Mouse (Mus musculus) Muller cell, postnatal 12 days (primary cell): ENCODE measurements at regions not wholly inside any gene's neighbourhood (a gene's known extent, or its start where the extent isn't known, plus 50 kb on each side); places are given as distances from the start of the nearest gene placed in this dataset.

Experiments
- DNase-seq: peaks from one replicate; pipeline ENCODE4 v3.0.0-alpha.2; 2015; ENCODE audit errors: inconsistent ontology term

DNA sequence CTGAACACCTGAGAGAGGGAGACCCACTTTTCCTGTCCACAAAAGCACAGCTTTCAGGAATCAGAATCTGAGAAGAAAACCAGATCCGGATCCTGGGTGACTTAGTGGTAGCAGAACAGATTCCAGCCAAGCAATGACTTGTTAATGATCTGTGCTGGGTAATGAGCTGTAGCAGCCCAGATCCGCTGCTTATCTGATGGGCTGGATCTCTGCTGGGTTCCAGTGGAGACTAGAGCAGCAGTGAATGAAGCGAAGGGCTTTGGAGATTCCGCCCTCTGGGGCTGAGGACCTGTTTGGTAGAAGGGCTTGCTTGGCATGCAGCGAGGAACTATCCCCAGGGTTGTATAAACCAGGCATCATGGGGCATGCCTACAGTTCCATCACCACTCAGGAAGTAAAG, 156.3 kb downstream of the Maf start:
- peak; percentile 47 for DNase-seq

DNA sequence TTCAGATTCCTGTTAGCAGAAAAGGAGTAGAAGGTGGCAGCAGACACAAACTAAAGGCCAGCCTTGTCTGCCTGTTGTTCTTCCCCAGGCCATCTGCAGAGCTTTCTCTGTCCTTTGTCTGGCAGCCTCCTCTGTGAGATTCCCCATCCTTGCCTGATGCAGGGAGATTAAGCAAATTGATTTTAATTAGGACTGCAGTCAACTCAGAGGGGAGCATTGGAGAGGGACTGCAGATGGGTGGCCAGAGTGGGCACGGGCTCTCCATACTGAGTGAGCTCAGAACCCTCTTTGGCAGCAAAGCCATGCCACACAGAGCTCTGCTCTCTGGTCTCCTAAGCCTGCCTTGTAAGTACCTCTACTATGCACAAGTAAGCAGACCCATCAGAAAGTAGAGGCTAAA, 158.5 kb downstream of the Maf start:
- DNase-seq = peak; percentile 60

DNA sequence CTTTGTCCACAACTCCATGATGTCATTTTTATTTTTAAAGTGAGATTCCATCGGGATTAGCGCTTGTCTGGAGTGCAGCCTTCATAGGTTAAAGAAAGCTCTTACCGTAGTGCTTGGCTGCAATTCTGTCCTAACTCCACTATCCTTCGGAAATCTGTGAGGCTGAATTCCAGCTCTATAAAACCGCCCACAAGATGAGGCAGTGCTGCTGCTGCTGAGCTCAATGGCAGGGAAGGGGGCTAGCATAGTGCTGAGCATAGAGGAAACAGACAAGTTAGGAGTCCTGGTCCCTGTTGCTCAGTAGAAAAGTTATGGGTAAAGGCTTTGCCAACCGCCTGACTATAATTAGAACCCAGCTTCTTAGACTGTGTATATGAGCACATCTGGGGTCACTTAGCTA, 163.5 kb downstream of the Maf start:
- no peak for DNase-seq

DNA sequence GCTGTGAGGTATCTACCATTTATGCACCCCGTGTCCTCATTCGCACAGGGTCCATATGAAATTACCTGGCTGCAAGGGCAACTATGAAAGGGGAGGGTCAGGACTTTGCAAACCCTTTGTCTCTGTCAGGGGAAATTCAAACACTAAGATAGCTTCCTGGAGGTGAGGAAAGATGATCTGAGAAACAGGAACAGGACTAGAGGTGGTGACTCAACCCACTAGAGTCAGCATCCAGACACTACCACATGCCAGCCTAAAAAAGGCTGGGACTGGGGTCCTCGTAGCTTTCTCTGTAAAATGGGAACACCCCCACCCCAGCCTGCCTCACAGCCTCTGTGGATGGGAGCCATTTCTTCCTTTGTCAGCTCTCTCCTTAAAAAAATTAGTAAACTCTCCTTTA, 164.7 kb downstream of the Maf start:
- DNase-seq = no peak

DNA sequence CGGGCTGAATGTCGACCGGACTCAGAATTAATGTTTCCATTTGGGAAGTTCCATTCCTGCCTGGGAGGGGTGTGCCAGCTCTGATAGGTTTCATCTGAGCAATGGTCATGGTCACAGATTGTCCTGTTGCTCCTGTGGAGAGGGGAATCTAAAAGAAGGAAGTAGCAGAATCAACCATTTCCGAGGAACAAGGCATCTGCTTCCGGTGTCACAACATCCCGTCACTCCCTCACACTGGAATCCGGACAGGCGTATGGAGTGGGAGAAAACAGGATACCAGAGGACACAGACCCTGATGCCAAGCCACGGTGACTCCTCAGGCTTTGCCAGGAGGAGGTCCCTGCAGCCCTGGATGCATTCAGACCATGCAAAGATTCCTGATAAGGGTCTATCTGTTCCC, 168.0 kb downstream of the Maf start:
- no peak for DNase-seq

DNA sequence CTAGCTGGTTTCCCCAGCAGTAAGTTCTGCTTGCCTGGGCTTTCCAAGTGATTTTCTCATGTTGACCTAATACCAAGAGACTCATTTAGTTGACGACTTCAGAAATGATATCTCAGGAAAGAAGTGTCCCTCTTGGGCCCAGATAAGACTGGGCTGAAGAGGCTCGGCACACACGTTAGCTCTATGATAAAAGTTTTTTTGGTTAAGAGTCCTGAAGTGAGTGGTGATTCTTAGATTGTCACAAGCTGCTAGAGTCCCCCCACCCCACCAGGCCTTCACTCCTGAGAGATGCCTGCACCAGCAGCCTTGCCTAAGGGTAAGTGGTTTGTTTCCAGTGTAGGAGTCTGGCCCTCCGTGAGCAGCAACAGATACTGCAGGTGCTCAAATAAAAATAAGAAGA, 169.4 kb downstream of the Maf start:
- no peak for DNase-seq

DNA sequence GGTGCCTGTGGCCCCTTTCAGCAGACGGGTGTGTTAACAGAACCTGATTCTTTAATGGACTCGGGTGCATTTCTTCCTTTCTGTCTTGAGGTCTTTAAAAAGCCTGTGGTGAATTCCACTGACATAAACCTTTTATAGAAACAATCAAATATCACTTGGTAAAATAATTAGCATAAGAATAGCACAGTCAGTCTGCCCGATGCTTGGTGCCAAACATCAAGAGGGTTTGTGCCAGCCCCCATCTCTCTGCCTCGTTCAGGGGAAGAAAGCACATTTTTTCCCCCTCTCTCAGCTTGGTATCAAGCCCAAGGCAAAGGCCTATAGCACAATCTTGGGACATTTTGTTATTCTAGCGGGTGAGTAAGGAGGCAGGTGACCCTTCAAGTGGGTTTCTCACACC, 169.8 kb downstream of the Maf start:
- DNase-seq = no peak

DNA sequence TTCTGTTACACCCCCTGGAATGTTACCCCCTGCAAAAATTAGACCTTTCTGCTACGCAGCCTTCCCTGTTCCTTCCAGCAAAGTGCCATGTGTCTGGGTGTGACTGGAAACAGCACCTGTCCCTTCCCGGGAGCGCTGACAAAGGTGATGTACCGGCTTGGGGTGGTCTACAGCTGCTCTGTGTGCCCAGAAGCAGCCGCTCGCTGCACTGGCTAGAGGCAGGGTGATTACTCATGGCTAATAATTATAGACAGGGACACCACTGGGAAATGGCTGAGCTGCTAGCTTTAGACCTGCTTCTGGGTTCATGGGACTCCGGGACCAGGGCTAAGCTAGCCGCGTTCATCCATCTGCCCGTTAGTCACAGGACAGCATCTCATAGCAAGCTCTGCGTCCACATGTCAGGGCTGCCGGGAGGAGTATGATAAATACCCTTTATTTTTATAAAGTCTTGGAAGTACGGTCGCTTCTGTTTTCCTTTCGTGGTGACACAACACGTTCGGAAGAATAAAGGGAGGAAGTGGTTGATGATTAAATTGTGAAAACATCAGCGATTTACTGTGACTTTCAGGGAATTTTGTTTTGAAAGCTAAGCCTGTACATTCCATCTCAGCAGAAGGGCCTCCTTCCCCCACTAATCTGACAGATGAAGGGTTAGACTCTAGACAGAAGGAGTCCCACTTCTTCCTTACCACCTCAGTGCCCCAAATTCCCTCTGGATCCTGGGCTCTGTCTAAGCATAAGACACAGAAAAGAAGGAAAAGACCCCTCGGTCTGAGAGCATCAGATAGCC, 170.8 kb downstream of the Maf start:
- DNase-seq = peak; percentile 15

DNA sequence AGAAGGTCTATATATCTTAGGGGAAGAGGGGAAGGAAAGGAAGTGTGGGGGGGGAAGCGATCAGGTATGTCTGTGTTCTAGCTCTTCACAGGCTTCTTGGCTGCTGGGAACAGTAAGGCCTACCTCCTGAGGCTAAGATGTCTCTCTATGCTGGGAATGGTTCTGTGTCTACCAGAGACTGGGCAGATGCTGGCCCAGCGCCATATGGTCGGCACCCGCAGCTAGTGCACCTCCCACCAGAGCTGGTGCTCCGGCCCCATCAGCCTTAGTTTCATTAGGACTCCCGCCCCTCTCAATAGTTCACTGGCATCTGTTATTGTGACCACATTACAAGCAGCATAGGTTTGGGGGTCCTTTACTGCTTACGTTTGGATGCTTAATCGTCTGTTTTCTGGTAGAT, 171.6 kb downstream of the Maf start:
- DNase-seq = no peak

DNA sequence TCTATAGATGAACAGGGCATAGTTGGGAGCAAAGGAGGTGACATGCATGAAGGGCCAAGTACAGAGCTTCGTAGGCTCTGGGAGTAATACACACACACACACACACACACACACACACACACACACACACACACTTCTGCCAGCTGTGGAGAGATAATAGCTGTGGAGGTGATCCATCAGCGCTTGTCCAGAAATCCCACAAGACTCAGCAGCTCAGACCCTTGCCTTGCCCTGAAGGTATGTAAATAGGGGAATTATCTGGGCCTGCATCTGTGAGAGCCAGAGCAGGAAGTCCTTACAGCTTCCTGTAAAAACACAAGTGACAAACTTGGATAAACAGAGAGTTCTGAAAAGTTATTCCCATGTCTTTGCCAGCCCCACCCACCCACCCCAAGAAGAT, 173.6 kb downstream of the Maf start:
- DNase-seq = no peak

DNA sequence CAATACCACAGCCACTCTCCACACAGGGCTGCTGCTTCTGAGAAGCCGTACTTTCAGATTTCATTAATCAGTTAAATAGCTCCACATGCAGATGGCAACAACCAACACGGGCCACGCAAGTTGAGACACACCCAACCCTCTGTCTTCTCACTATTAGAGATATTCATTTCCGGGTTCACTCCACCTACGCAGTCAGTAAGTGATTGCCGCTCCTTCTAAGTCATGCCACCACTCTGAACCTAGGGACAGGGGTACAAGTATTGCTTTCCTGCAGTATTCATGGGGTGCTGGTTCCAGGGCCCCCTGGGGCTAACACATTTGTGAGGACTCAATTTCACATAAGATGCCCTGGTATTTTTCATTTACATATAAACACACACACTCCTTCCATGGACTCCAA, 176.3 kb downstream of the Maf start:
- DNase-seq = no peak

DNA sequence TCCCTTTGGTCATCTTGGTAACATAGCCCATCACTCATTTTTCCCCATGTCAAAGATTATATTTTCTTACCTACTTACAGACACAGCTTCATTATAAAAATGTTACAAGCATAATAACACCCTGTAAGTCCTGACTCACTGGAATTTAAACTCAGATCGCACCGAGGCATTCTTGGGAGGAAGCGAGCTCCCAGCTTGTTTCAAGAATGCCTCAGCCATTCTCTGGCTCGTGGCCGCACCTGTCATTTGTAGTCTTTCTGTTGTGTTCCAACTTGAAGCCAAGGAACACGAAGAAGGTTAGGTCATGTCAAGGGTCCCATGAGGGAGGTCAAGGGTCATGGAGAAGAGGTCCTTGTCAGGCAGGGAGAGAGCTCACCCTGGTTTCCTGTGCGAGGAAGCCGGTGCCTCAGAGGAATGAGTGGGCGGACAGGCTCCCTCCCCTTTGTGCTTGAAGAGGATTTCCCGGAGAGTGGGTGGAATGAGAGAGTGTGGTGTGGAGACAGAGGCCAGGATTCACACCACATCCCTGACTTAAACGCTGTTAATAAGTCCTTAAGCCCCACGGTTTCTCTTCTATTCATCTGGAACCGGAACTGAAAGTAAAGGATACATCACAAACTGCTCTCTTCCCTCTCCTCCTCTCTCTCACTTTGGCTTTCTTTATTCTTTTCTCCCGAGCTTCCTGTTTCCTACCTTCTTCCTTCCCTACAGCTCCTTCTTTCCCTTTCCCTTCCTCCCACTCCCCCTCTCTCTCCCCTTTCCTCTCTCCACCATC, 177.8 kb downstream of the Maf start:
- peak; percentile 49 for DNase-seq

DNA sequence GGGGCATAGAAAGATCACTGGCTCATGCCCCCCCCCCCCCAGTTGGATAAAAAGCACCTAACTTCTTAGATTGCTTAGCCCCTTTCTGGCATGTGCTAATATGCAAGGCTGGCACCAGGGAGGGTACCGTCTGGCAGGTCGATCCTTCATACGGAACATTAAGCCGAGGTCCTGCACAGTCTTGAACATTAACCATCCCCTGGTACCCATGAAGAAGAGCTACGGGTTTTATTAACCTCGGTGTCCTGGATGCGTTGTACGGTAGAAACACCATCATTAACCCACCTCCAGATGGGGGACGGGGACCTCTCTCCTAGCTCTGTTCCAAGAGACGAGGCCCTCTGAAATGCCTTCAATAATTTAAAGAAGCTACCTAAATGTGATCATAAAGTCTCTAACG, 178.7 kb downstream of the Maf start:
- no peak for DNase-seq

DNA sequence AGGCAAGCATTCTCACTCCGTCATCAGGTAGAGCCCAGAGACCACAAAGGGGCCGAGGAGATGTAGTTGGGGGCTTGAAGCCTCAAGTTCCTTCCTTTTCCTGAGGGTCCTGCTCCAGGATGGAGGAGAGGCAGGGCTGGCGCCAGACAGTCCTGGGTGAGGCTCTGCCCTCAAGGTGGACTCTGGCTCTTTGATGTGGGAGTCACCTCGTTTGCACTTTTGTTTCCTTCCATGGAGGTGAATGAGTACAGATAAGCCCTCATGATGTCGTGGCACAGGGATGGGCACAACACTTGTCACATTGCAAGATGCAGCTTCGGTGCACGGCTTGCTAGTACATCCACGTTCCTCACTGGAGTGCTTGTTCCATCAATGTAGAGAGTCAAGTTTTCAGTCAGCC, 182.4 kb downstream of the Maf start:
- DNase-seq = no peak

DNA sequence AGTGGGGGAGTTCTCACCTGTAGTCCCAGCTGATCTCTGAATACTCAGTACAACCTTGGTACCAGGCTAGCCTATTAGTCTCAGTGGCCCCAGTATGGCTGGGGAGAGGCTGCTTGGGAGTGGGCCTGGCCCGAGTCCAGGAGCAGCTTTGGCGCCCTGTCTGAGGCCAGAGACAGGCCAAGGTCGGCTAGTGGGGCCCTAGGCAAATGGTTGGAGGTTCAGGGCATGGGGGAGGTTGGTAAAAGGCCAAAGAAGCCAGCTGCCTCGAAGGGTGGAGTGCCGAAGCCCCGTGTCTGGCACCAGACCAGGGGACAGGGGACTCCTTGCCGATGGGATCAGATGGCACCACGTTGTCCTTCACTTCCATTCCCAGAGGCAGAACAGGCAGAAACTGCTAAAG, 182.9 kb downstream of the Maf start:
- no peak for DNase-seq

DNA sequence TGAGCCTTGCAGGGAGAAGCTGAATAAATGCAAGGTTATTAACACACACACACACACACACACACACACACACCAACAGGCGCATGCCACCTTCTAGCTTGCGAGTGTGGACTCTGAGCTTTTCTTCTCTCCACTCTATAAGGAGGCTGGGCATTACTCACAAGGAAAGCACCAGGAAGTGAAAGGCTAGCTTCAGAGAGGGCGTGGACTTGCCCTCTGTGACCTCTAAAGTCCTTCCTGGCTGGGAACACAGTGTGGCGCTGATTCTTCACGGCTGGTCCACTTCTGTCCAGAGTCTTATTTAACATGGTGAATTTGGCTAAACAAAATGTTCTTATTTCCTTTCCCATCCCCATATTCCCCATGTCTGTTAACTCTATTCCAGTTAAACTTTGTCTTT, 185.1 kb downstream of the Maf start:
- no peak for DNase-seq

DNA sequence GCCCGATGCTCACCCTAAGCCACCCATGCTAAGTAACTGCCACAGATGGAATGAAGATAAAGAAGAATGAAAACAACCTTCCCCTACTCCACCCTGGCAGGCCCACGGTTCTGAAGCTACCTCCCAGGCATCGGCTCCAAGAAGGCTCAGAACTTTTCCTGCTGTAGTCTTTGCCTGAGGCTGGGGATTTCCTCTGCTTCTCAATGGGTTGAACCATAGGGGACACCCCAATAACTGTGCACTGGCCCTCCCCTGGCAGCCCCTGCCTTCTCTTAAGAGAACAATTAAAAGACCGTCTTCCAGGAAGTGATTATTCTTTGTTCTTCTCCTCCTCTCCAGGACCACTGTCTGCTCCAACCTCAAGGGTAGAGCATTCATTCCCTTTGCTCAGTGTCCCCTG, 191.9 kb downstream of the Maf start:
- no peak for DNase-seq

DNA sequence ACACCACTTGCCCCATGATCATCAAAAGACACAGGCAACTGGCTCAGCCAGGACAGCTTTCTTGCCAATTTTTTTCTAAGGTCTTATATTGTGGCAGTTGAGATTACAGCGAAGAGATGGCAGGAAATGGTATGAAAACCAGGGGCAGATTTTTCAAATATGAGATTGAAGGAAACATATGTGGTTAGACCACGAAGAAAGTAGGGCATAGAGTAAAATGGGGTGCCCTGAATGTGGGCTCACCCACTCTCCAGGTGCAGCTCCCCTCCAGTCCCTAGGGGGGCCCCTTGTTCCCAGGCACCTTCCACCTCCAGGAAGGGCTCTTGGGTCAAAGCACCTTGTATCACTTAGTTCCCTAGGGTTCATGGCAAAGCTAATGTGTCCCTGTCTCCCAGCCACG, 193.1 kb downstream of the Maf start:
- DNase-seq = no peak

DNA sequence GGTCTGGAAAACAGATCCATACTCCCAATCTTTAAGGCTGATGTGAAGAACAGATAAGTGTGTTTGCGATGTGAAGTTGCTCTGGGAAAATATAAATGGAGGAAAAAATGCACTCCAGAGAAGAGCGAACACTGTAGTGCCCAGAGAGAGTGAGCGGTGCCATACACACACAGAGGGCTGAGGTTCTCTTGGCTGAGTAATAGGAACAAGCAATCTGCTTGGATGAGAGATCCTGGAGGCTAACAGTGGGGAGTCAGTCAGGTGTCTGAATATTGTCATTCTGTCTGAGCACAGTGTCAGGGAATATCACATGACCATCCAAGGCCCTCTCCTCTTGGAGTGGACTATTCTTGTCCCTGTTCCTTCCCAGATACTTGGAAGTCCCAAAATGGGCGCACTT, 200.4 kb downstream of the Maf start:
- DNase-seq = no peak

DNA sequence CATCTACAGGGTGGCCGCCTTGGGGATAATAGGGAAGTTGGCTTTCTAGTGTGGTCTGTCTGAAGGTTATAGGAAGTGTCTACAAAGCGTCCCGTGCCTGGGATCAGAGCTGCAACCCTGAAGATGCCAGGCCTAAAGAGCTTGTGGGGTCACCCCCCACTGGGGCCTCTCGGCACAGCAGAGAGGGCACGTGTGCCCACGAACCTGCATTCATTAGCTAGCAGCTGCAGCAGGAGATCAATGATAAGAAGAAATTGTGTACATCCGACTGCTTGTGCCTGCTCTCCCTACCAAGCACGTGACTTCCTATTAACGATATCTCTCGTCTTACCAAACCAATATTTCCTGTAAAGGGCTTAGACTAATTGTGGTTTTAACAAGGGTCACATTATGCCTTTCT, 200.9 kb downstream of the Maf start:
- no peak for DNase-seq

DNA sequence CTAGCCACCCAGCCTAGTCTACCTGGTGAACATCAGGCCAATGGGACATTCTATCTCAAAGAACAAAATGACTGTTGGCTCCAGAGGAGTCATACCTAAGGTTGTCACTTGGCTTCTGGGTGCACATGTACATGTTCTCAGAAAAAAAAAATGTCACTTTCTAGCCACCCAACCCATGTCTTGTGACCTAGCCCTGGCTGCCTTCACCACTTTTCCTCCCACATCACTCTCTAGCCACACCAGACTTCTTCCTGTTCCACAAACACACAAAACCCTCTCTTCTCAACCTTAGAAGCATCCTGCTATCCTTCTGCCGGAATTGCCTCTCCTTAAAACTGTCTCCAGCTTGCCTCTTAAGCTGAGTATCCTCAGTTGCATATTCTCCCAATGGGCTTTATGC, 211.6 kb downstream of the Maf start:
- DNase-seq = no peak

DNA sequence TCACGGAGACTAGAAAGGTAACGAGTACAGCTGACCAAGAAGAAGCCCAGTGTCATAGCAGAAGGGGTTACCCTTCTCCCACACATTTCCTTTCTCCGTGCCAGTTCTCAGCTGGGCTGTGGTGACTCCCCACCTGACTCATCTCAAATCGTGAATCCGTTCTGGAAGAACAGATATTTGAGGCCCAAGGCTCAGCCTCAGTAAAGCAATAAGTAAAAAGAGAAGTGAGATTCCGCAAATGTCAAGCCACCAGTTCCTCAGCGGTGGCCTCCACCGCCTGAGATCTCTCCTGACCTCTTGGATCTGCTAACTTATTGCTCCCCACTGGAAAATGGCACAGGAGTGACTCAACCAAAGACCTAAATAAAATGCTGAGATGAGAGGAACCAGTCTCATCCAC, 213.2 kb downstream of the Maf start:
- DNase-seq = no peak

DNA sequence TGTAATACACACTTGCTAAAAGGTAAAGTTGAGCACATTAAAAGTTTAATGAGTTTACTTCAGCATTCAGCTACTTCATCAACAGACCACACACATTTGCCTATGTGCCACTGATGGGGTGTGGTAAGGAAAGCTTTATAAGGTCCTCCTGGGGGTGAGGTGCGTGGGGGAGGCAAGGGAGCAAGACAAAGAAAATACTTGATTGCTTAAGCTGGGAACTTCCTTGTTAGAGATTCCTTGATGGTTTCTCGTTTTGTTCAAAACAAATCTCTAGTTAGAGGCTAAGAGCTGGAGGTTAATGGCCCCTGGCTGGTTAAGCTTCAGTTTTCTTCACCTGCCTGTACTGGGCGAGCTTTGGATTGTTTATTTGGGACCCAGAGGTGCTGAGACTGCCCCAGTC, 220.7 kb downstream of the Maf start:
- DNase-seq = no peak

DNA sequence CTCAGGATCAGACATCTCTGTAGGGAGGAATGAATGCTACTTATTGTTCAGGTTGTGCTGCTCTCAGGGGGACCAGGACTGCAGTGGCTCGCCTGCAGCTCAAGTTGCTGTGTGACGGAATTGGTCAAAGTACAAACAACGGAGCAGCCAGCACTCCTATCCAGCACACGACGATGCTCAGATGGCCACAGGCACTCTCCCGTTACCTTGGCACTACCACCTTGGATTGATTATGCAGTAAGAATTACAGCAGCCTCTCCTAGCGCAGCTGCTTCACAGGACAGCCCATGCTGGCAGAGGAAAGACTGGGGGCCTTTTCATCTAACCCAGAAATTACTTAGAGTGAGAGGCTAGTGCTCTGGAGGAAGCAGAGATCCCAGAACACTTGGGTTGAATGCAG, 226.5 kb downstream of the Maf start:
- DNase-seq = no peak
